Mouse (Mus musculus): ENCODE measurements at regions not wholly inside any gene's neighbourhood (a gene's known extent, or its start where the extent isn't known, plus 50 kb on each side); places are given as distances from the start of the nearest gene placed in this dataset.

DNA sequence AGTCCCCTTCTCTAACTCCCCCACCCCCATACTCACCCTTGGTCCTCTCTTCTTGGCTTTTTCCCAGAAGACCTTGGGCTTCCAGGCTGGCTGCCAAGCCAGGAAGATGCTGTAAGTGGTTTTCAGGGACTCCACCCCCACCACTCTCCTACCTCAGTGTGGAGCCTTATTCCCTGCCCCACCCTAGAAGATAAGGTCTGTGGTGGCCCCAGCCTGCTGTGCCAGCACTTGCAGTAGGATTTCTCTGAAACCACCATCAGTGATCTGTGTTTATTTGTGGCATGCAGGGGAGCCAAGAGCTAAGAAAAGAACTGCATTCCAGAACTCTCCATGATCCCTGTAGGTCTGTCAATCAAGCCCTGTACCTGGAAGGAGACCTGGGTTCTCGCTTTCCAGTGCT is 346.4 kb upstream of the Tnp1 start:
- ATAC-seq (replicated peaks; ENCODE audit: low FRiP score), result no peak

DNA sequence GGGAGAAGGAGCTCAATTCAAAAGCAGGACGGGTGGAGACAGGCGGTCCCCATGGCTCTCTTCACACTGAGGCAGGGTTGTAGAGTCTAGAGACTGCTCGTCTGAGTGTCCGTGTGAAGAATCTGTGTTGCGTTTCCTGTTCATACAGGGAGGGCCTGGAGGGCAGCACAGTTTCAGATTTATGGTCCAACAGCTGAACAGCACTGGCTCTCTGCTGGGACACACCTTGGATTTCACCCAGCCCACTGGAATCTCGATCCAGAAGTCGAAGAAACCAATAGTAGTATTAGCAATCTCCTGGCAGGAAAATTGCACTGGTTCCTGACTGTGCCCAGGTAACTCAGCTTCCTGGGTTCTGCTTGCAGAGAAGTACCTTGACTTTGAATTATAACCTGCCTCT is 345.6 kb upstream of the Tnp1 start:
- WGBS, result 88% methylated on average over 7 of the region's 7 CpGs
- ATAC-seq (replicated peaks; ENCODE audit: low FRiP score) (no peak), DNase-seq (ENCODE audit: low spot score) (no peak)
- Histone ChIP-seq H3K4me1 (replicated peaks; ENCODE audit: control insufficient read depth, insufficient read depth, low read length) (peaks cover 17% of the 10 kb centered on the region), H3K4me2 (ENCODE audit: low read depth, low read length, severe bottlenecking) (no peak overlapping the region), H3K27ac (ENCODE audit: low read depth, low read length) (no peak overlapping the region), H3K9ac (ENCODE audit: low read length) (no peak overlapping the region), H3K4me3 (ENCODE audit: low read depth, low read length) (no peak overlapping the region), H3K9me3 (ENCODE audit: control insufficient read depth, low read length) (no peaks in the 10 kb centered on the region), H3K27me3 (ENCODE audit: control insufficient read depth, insufficient read depth, low read length) (no peaks in the 10 kb centered on the region), H3K36me3 (ENCODE audit: control insufficient read depth, insufficient read depth, low read length) (no peaks in the 10 kb centered on the region)

More for the DNA sequence above, 346.4 kb upstream of the Tnp1 start:
- Histone ChIP-seq H3K4me1 (replicated peaks; ENCODE audit: control insufficient read depth, insufficient read depth, low read length) (peaks cover 17% of the 10 kb centered on the region), H3K9me3 (ENCODE audit: control insufficient read depth, low read length) (no peaks in the 10 kb centered on the region), H3K4me3 (ENCODE audit: low read depth, low read length) (no peak overlapping the region), H3K27ac (ENCODE audit: low read depth, low read length) (no peak overlapping the region), H3K4me2 (ENCODE audit: low read depth, low read length, severe bottlenecking) (no peak overlapping the region), H3K36me3 (ENCODE audit: control insufficient read depth, insufficient read depth, low read length) (no peaks in the 10 kb centered on the region), H3K9ac (ENCODE audit: low read length) (no peak overlapping the region), H3K27me3 (ENCODE audit: control insufficient read depth, insufficient read depth, low read length) (no peaks in the 10 kb centered on the region)
- DNase-seq (ENCODE audit: low spot score), result no peak
- 71% methylated on average over 1 of the region's 1 CpGs for WGBS

DNA sequence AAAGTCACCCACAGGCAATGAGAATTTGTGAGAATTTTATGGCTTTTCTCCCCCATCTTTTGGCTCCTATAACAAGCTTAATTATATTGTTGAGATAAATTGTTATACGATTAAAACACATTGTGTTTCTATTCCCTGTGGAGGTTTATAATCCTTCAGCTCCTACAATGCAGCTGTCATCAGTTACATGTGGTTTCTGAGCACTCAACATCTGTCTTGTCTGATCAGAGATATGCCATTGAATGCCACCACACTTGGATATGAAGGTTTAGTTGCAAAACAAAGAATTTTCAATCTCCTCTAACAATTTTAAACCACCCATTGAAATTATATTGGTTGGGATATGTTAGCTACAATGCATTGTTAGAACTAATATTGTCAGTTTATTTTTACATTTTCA is 338.7 kb upstream of the Tnp1 start:
- no peaks in the 10 kb centered on the region for H3K9me3 ChIP-seq (ENCODE audit: control insufficient read depth, low read length)
- H3K4me1 ChIP-seq (replicated peaks; ENCODE audit: control insufficient read depth, insufficient read depth, low read length), result no peaks in the 10 kb centered on the region
- no peak overlapping the region for H3K4me2 ChIP-seq (ENCODE audit: low read depth, low read length, severe bottlenecking)
- H3K27ac ChIP-seq (ENCODE audit: low read depth, low read length), result no peak overlapping the region
- DNase-seq (ENCODE audit: low spot score) (no peak), ATAC-seq (replicated peaks; ENCODE audit: low FRiP score) (no peak)
- no peaks in the 10 kb centered on the region for H3K27me3 ChIP-seq (ENCODE audit: control insufficient read depth, insufficient read depth, low read length)
- WGBS, result 88% methylated on average over 1 of the region's 1 CpGs
- H3K36me3 ChIP-seq (ENCODE audit: control insufficient read depth, insufficient read depth, low read length), result no peaks in the 10 kb centered on the region
- no peak overlapping the region for H3K4me3 ChIP-seq (ENCODE audit: low read depth, low read length)
- H3K9ac ChIP-seq (ENCODE audit: low read length), result no peak overlapping the region

DNA sequence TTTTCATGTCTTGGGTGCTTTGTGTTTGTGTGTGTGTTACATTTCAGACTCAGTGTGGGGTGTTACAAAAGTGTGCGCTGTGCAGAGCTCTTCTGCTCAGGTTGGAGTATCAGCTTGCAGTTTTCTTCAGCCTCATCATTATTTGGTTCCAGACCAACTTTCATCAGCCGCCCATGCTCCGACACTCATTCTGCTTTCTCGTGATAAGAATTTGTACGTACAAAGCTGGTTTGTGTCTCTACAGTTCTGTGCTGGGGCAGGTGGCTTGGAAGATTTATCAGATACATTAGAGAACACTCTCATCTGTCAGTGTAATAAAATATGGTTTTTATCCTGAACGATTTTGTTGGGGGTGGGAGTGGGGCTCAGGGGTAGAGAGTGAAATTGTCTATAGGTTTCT is 332.8 kb upstream of the Tnp1 start:
- H3K4me1 ChIP-seq (replicated peaks; ENCODE audit: control insufficient read depth, insufficient read depth, low read length), result no peaks in the 10 kb centered on the region
- H3K36me3 ChIP-seq (ENCODE audit: control insufficient read depth, insufficient read depth, low read length), result no peaks in the 10 kb centered on the region
- no peaks in the 10 kb centered on the region for H3K27me3 ChIP-seq (ENCODE audit: control insufficient read depth, insufficient read depth, low read length)
- 88% methylated on average over 6 of the region's 6 CpGs for WGBS
- H3K4me3 ChIP-seq (ENCODE audit: low read depth, low read length), result no peak overlapping the region
- H3K4me2 ChIP-seq (ENCODE audit: low read depth, low read length, severe bottlenecking), result no peak overlapping the region
- no peaks in the 10 kb centered on the region for H3K9me3 ChIP-seq (ENCODE audit: control insufficient read depth, low read length)
- DNase-seq (ENCODE audit: low spot score) (no peak), ATAC-seq (replicated peaks; ENCODE audit: low FRiP score) (no peak)
- no peak overlapping the region for H3K9ac ChIP-seq (ENCODE audit: low read length)
- H3K27ac ChIP-seq (ENCODE audit: low read depth, low read length), result no peak overlapping the region

- no peak overlapping the region for H3K27ac ChIP-seq (ENCODE audit: low read depth, low read length)
- H3K4me3 ChIP-seq (ENCODE audit: low read depth, low read length), result no peak overlapping the region
- no peaks in the 10 kb centered on the region for H3K27me3 ChIP-seq (ENCODE audit: control insufficient read depth, insufficient read depth, low read length)
- H3K9me3 ChIP-seq (ENCODE audit: control insufficient read depth, low read length), result no peaks in the 10 kb centered on the region
- no peaks in the 10 kb centered on the region for H3K36me3 ChIP-seq (ENCODE audit: control insufficient read depth, insufficient read depth, low read length)
- 84% methylated on average over 1 of the region's 1 CpGs for WGBS
- ATAC-seq (replicated peaks; ENCODE audit: low FRiP score) (no peak), DNase-seq (ENCODE audit: low spot score) (no peak)
- H3K4me1 ChIP-seq (replicated peaks; ENCODE audit: control insufficient read depth, insufficient read depth, low read length), result no peaks in the 10 kb centered on the region
- H3K9ac ChIP-seq (ENCODE audit: low read length), result no peak overlapping the region
- no peak overlapping the region for H3K4me2 ChIP-seq (ENCODE audit: low read depth, low read length, severe bottlenecking)
Observed at GRCm38 (mm10) chr1:73344587-73344986, 328.9 kb upstream of the Tnp1 start.

DNA sequence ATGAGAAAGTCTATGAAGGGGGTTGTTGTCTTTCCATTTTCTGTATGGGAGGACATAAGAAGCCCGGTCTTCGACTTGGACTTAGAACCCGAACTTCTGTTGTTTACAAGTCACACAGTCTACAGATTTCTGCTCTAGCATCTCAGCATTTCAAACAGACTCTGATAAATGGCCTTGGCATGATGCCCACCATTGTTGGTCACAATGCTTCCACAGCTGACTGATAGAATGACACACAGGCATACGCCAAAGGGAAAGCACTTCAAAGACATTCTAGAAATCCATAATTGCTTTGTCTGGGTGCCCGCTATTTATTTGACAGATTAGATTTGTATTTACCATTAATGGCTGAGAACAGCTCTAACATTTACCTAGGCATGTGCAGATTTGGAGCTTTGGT is 326.2 kb upstream of the Tnp1 start:
- Histone ChIP-seq H3K4me3 (ENCODE audit: low read depth, low read length) (no peak overlapping the region), H3K4me2 (ENCODE audit: low read depth, low read length, severe bottlenecking) (no peak overlapping the region), H3K27me3 (ENCODE audit: control insufficient read depth, insufficient read depth, low read length) (no peaks in the 10 kb centered on the region), H3K9me3 (ENCODE audit: control insufficient read depth, low read length) (no peaks in the 10 kb centered on the region), H3K9ac (ENCODE audit: low read length) (no peak overlapping the region), H3K27ac (ENCODE audit: low read depth, low read length) (no peak overlapping the region), H3K36me3 (ENCODE audit: control insufficient read depth, insufficient read depth, low read length) (no peaks in the 10 kb centered on the region), H3K4me1 (replicated peaks; ENCODE audit: control insufficient read depth, insufficient read depth, low read length) (no peaks in the 10 kb centered on the region)
- DNase-seq (ENCODE audit: low spot score), result no peak
- WGBS, result 93% methylated on average over 5 of the region's 5 CpGs
- ATAC-seq (replicated peaks; ENCODE audit: low FRiP score), result no peak

DNA sequence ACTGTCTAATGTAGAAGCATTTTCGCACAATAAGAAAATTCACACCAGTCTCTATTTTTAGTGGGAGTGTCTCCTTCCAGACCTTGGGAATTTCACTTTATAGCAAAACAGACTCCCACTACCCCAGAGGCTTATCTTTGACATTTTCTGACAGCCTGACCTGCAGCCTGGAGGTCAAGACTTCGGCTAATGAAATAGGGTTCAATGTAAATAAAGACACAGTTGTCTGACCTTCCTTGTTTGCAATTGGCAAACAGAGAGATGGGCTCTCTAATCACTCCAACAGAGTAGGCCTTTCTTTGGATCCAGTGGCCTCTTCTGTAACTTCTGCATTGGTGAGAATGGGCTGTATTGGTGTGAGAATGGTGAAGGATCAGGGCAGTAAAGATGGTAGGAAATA is 321.7 kb upstream of the Tnp1 start:
- Histone ChIP-seq H3K27me3 (ENCODE audit: control insufficient read depth, insufficient read depth, low read length) (no peaks in the 10 kb centered on the region), H3K4me2 (ENCODE audit: low read depth, low read length, severe bottlenecking) (no peak overlapping the region), H3K9ac (ENCODE audit: low read length) (no peak overlapping the region), H3K4me1 (replicated peaks; ENCODE audit: control insufficient read depth, insufficient read depth, low read length) (no peaks in the 10 kb centered on the region), H3K27ac (ENCODE audit: low read depth, low read length) (no peak overlapping the region), H3K4me3 (ENCODE audit: low read depth, low read length) (no peak overlapping the region), H3K36me3 (ENCODE audit: control insufficient read depth, insufficient read depth, low read length) (no peaks in the 10 kb centered on the region), H3K9me3 (ENCODE audit: control insufficient read depth, low read length) (no peaks in the 10 kb centered on the region)
- 74% methylated on average over 2 of the region's 2 CpGs for WGBS
- no peak for ATAC-seq (replicated peaks; ENCODE audit: low FRiP score)
- DNase-seq (ENCODE audit: low spot score), result no peak

- no peak overlapping the region for H3K27ac ChIP-seq (ENCODE audit: low read depth, low read length)
- no peak overlapping the region for H3K4me3 ChIP-seq (ENCODE audit: low read depth, low read length)
- H3K27me3 ChIP-seq (ENCODE audit: control insufficient read depth, insufficient read depth, low read length), result no peaks in the 10 kb centered on the region
- 89% methylated on average over 4 of the region's 4 CpGs for WGBS
- peaks cover 3% of the 10 kb centered on the region; the same call in 1 of the 2 replicates for H3K4me1 ChIP-seq (replicated peaks; ENCODE audit: control insufficient read depth, insufficient read depth, low read length)
- no peak overlapping the region for H3K9ac ChIP-seq (ENCODE audit: low read length)
- no peak for DNase-seq (ENCODE audit: low spot score)
- H3K9me3 ChIP-seq (ENCODE audit: control insufficient read depth, low read length), result no peaks in the 10 kb centered on the region
- ATAC-seq (replicated peaks; ENCODE audit: low FRiP score), result no peak
- no peaks in the 10 kb centered on the region for H3K36me3 ChIP-seq (ENCODE audit: control insufficient read depth, insufficient read depth, low read length)
- H3K4me2 ChIP-seq (ENCODE audit: low read depth, low read length, severe bottlenecking), result no peak overlapping the region
Observed at GRCm38 (mm10) chr1:73309556-73309955, 293.8 kb upstream of the Tnp1 start.

DNA sequence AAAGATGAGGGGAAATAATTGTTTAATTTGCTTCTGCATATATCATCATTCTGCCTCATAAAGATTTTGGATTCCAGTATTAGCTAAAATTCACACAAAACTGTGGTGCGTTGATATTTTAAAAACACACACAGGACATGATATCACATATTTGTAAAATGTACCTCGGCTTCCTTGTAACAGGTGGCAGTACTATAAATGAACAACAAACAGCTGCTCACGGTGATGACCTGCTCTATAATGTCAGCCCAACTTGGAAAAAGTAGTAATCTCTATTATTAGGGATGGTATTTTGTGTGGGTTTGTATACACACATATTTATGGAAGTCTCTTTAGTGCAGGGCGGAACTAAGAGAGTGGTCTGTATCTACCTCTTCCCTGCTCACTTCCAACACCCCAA is 292.7 kb upstream of the Tnp1 start:
- no peak for DNase-seq (ENCODE audit: low spot score)
- Histone ChIP-seq H3K27me3 (ENCODE audit: control insufficient read depth, insufficient read depth, low read length) (no peaks in the 10 kb centered on the region), H3K36me3 (ENCODE audit: control insufficient read depth, insufficient read depth, low read length) (no peaks in the 10 kb centered on the region), H3K4me3 (ENCODE audit: low read depth, low read length) (no peak overlapping the region), H3K4me2 (ENCODE audit: low read depth, low read length, severe bottlenecking) (no peak overlapping the region), H3K9ac (ENCODE audit: low read length) (no peak overlapping the region), H3K27ac (ENCODE audit: low read depth, low read length) (no peak overlapping the region), H3K4me1 (replicated peaks; ENCODE audit: control insufficient read depth, insufficient read depth, low read length) (peaks cover 3% of the 10 kb centered on the region; the same call in 1 of the 2 replicates), H3K9me3 (ENCODE audit: control insufficient read depth, low read length) (no peaks in the 10 kb centered on the region)
- WGBS, result 93% methylated on average over 4 of the region's 4 CpGs
- ATAC-seq (replicated peaks; ENCODE audit: low FRiP score), result no peak

Data from forebrain, embryonic 11.5 days (tissue).